Mouse (Mus musculus) liver, embryonic 14.5 days (tissue): ENCODE measurements around the gene Dhrs7c.

Source experiments
- CTCF ChIP-seq: IDR thresholded peaks from 2 replicates; pipeline ENCODE4 v1.5.1; 2016; ENCODE audit warnings: antibody characterized with exemption, low read depth, control low read depth
- EP300 ChIP-seq: IDR thresholded peaks from 2 replicates; pipeline ENCODE4 v1.6.1; 2016; ENCODE audit warnings: antibody characterized with exemption, low read depth

DNA sequence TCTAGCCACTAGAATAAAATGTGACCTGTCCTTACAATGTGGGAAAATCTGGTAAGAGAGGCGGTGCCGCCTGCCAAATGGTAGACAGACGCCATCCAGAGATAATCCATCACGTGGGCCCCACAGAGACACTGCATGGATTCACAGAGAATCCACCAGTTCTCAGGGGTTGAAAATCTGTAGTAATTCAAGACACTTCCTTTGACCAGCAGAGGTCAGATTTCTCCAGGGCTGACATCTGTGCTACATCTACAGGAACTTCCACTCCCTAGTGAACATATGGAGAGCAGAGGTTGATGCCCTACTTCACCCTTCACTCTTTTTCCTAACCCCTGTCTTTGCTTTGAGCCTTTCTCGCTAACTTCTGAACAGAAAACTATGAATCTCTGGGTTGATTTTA, 67.1 kb downstream of the Dhrs7c start:
- no peak for TF ChIP-seq CTCF
- TF ChIP-seq EP300 = no peak
